Mouse (Mus musculus) frontal cortex, adult 2 months (tissue): ENCODE measurements around the gene Snx5. TPM values are rescaled to one million over a fixed set of nuclear protein-coding genes. Genes with fewer than 3 reads are reported as not detected.

Source experiments
- DNase-seq, 2 experiments: peaks; one replicate each; pipeline ENCODE4 v3.0.0; 2022; ENCODE audit warnings: low spot score in 1 of 2; ENCODE audit errors: extremely low spot score in 1 of 2
- polyA plus RNA-seq: library from polyadenylated mRNA; depleted of rRNA; stranded (reverse); fragments of >200 nt; gene quantifications from 2 replicates; pipeline ENCODE4 v1.2.3, GENCODE M21; 2012; rRNA removed

Snx5 gene
- polyA plus RNA-seq, 1 experiment: 83.1 TPM

GRCm38 (mm10) chr2:144231115-144231514, 39.6 kb downstream of the Snx5 start:
- no peak for DNase-seq

- DNase-seq: no peak
These were observed 40.2 kb downstream of the Snx5 start for GRCm38 (mm10) chr2:144230498-144230897.

GRCm38 (mm10) chr2:144229647-144230046, 41.1 kb downstream of the Snx5 start:
- DNase-seq: no peak

- DNase-seq: no peak
These were observed 42.0 kb downstream of the Snx5 start for GRCm38 (mm10) chr2:144228521-144229346.

- no peak for DNase-seq
These were observed 43.7 kb downstream of the Snx5 start for GRCm38 (mm10) chr2:144226906-144227586.

- DNase-seq: no peak
These were observed 46.4 kb downstream of the Snx5 start for GRCm38 (mm10) chr2:144224351-144224750.

DNA sequence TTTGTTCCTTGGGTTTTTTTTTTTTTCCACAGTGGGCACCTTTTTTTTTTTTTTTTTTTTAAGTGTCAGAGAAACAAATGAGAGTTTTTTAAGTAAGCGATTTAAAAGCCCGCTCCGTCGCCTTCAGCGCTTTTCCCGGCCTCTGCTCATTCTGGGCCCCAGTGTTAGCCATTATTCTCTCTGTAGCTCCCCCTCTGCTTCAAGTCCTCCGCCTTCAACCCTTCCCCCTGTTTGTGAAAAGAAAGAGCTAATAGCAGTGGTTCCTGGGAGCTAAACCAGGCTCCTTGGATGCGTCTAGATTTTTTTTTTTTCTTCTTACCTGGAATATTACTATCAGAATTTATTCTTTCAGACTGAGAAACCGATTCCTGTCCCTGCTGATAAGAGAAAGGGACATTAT, 55.1 kb downstream of the Snx5 start:
- DNase-seq: no peak

DNA sequence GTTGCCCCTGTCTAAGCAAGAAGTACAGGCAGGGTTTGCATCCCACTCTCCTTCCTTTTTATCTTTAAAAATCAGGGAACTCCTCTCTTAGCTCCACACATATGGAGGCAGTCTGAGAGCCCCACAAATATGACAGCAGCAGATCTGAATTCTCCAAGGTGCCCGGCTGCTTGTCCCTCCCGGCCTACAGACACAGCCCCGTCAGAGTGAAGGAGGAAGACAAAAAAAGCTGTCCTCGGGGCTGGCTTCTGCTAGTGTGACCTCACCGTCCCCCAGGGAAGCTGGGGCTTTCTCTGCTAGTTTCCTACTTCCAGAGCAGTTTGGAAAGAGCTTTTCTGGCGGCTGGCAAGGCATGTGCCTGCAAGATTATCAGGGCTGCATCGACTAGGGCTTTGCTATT, 55.5 kb downstream of the Snx5 start:
- no peak for DNase-seq

GRCm38 (mm10) chr2:144214508-144215185, 56.1 kb downstream of the Snx5 start:
- no peak for DNase-seq

- DNase-seq: no peak
These were observed 56.9 kb downstream of the Snx5 start for GRCm38 (mm10) chr2:144213803-144214202.

GRCm38 (mm10) chr2:144209425-144209824, 61.3 kb downstream of the Snx5 start:
- no peak for DNase-seq

GRCm38 (mm10) chr2:144207365-144207764, 63.3 kb downstream of the Snx5 start:
- no peak for DNase-seq

- DNase-seq: no peak
These were observed 67.7 kb downstream of the Snx5 start for GRCm38 (mm10) chr2:144203001-144203400.

- no peak for DNase-seq
These were observed 68.1 kb downstream of the Snx5 start for GRCm38 (mm10) chr2:144202567-144202966.

GRCm38 (mm10) chr2:144202151-144202550, 68.6 kb downstream of the Snx5 start:
- no peak for DNase-seq

Other genes starting within 250 kb of the Snx5 start
- not detected in 2 replicates for gene Banf2, start 237.8 kb downstream of the Snx5 start, polyA plus RNA-seq
- gene Mgme1, start 243 bp downstream of the Snx5 start, polyA plus RNA-seq: 5.9 and 6.0 TPM in 2 replicates
- 6.1 and 8.3 TPM in 2 replicates for gene Ovol2, start 61.2 kb upstream of the Snx5 start, polyA plus RNA-seq
- 33.0 TPM in 2 replicates for gene Kat14, start 98.1 kb upstream of the Snx5 start, polyA plus RNA-seq
- 0.76 and 1.8 TPM in 2 replicates for gene Pet117, start 98.1 kb upstream of the Snx5 start, polyA plus RNA-seq